Mouse (Mus musculus) midbrain, embryonic 10.5 days (tissue): ENCODE measurements around the gene Gtf3c3. TPM values are rescaled to one million over a fixed set of nuclear protein-coding genes. Genes with fewer than 3 reads are reported as not detected.

Experiments
- DNase-seq: peaks from one replicate; pipeline ENCODE4 v3.0.0-alpha.2; 2017; ENCODE audit warnings: low spot score
- H3K27ac ChIP-seq: fragments of 300-500 bp; sonication (generic); replicated peaks from 2 replicates; pipeline ENCODE4 v1.5.1; 2016; ENCODE audit warnings: mild to moderate bottlenecking
- H3K27me3 ChIP-seq: fragments of 300-500 bp; sonication (generic); 2 replicates; pipeline ENCODE4 v1.6.1; 2016; ENCODE audit warnings: low read depth, mild to moderate bottlenecking; ENCODE audit not compliant: poor library complexity, severe bottlenecking
- H3K36me3 ChIP-seq: fragments of 300-500 bp; sonication (generic); 2 replicates; pipeline ENCODE4 v1.6.1; 2016; ENCODE audit warnings: mild to moderate bottlenecking, moderate library complexity
- H3K4me1 ChIP-seq: fragments of 300-500 bp; sonication (generic); 2 replicates; pipeline ENCODE4 v1.6.1; 2016
- H3K4me3 ChIP-seq: fragments of 300-500 bp; sonication (generic); 2 replicates; pipeline ENCODE4 v1.5.1; 2016; ENCODE audit warnings: mild to moderate bottlenecking, moderate library complexity
- H3K9me3 ChIP-seq: fragments of 300-500 bp; sonication (generic); replicated peaks from 2 replicates; pipeline ENCODE4 v1.6.1; 2016; ENCODE audit warnings: mild to moderate bottlenecking
- WGBS: fragments of 180-500 bp; shearing (Covaris S2); methylation state at CpG from one replicate; pipeline ENCODE4 v1.1.7; 2016; 5-methylcytosine and 5-hydroxymethylcytosine counted together
- polyA plus RNA-seq: library from polyadenylated mRNA; unstranded; fragments of >200 nt; fragmentation: Nextera tagmentation; extraction: Ambion mirVana; gene quantifications from 2 replicates; pipeline ENCODE4 v1.2.1, GENCODE M21; 2016

Gtf3c3 gene
- 27.5 and 33.4 TPM in 2 replicates for polyA plus RNA-seq

- H3K9me3 ChIP-seq: no peaks in the 10 kb centered on the region
- peak within 1 kb of the TSS; percentile 90 for H3K27ac ChIP-seq
- DNase-seq: peak; percentile 78
- H3K27me3 ChIP-seq: no peaks in the 10 kb centered on the region
- 3% methylated on average over 39 of the region's 39 CpGs for WGBS
- peaks cover 10% of the 10 kb centered on the region for H3K4me1 ChIP-seq
- H3K36me3 ChIP-seq: peaks cover 22% of the 10 kb centered on the region
- peak within 1 kb of the TSS; percentile 81 for H3K4me3 ChIP-seq
These were observed at the start of gene Gtf3c3 for GRCm38 (mm10) chr1:54438340-54439079. TSS of gene Gtf3c3 (minus strand) at chr1:54438971.

- 66% methylated on average over 3 of the region's 3 CpGs for WGBS
- Histone ChIP-seq H3K27ac (peak overlapping the region; percentile 63), H3K36me3 (peaks cover 39% of the 10 kb centered on the region), H3K9me3 (no peaks in the 10 kb centered on the region), H3K27me3 (no peaks in the 10 kb centered on the region), H3K4me1 (no peaks in the 10 kb centered on the region; the same call in 1 of the 2 replicates), H3K4me3 (no peak overlapping the region)
- DNase-seq: peak; percentile 21
These were observed 46.1 kb upstream of the Gtf3c3 start for GRCm38 (mm10) chr1:54484744-54485420.

- no peak for DNase-seq
- H3K27me3 ChIP-seq: no peaks in the 10 kb centered on the region
These were observed 41.7 kb upstream of the Gtf3c3 start for GRCm38 (mm10) chr1:54480491-54480890.

GRCm38 (mm10) chr1:54468662-54469061, 29.9 kb upstream of the Gtf3c3 start:
- DNase-seq: no peak
- Histone ChIP-seq H3K4me1 (no peaks in the 10 kb centered on the region), H3K36me3 (no peaks in the 10 kb centered on the region), H3K4me3 (no peak overlapping the region), H3K9me3 (no peaks in the 10 kb centered on the region), H3K27me3 (no peaks in the 10 kb centered on the region), H3K27ac (no peak overlapping the region)

More at GRCm38 (mm10) chr1:54480491-54480890, 41.7 kb upstream of the Gtf3c3 start:
- Histone ChIP-seq H3K4me3 (no peak overlapping the region), H3K36me3 (peaks cover 27% of the 10 kb centered on the region), H3K9me3 (no peaks in the 10 kb centered on the region), H3K4me1 (no peaks in the 10 kb centered on the region; the same call in 1 of the 2 replicates), H3K27ac (no peak overlapping the region)
- whole genome bisulfite sequencing: 95% methylated on average over 12 of the region's 12 CpGs

- no peak overlapping the region for H3K4me3 ChIP-seq
- WGBS: 94% methylated on average over 1 of the region's 1 CpGs
- no peaks in the 10 kb centered on the region for H3K36me3 ChIP-seq
- H3K9me3 ChIP-seq: no peaks in the 10 kb centered on the region
- DNase-seq: no peak
- no peaks in the 10 kb centered on the region for H3K4me1 ChIP-seq
- no peak overlapping the region for H3K27ac ChIP-seq
- no peaks in the 10 kb centered on the region for H3K27me3 ChIP-seq
These were observed 28.6 kb upstream of the Gtf3c3 start for GRCm38 (mm10) chr1:54467366-54467765.

- Histone ChIP-seq H3K9me3 (no peaks in the 10 kb centered on the region), H3K4me3 (no peak overlapping the region), H3K36me3 (no peaks in the 10 kb centered on the region), H3K27me3 (no peaks in the 10 kb centered on the region), H3K4me1 (peaks cover 6% of the 10 kb centered on the region; the same call in 1 of the 2 replicates), H3K27ac (no peak overlapping the region)
- no peak for DNase-seq
- WGBS: 78% methylated on average over 2 of the region's 2 CpGs
These were observed 13.3 kb upstream of the Gtf3c3 start for GRCm38 (mm10) chr1:54452116-54452515.

- Histone ChIP-seq H3K27me3 (peaks cover 5% of the 10 kb centered on the region), H3K27ac (no peak overlapping the region), H3K4me1 (peaks cover 6% of the 10 kb centered on the region; the same call in 1 of the 2 replicates), H3K9me3 (no peaks in the 10 kb centered on the region), H3K36me3 (no peaks in the 10 kb centered on the region), H3K4me3 (no peak overlapping the region)
- DNase-seq: no peak
- 83% methylated on average over 4 of the region's 4 CpGs for WGBS
These were observed 10.1 kb upstream of the Gtf3c3 start for GRCm38 (mm10) chr1:54448833-54449232.

- Histone ChIP-seq H3K9me3 (no peaks in the 10 kb centered on the region), H3K27me3 (peaks cover 5% of the 10 kb centered on the region), H3K4me1 (peaks cover 6% of the 10 kb centered on the region; the same call in 1 of the 2 replicates), H3K36me3 (no peaks in the 10 kb centered on the region), H3K27ac (no peak overlapping the region), H3K4me3 (no peak overlapping the region)
- no peak for DNase-seq
- 60% methylated on average over 7 of the region's 7 CpGs for WGBS
These were observed 4.9 kb upstream of the Gtf3c3 start for GRCm38 (mm10) chr1:54443641-54444040.

GRCm38 (mm10) chr1:54439080-54439476, 307 bp upstream of the Gtf3c3 start:
- H3K9me3 ChIP-seq: no peaks in the 10 kb centered on the region
- peaks cover 16% of the 10 kb centered on the region for H3K36me3 ChIP-seq
- H3K27ac ChIP-seq: peak overlapping the region; percentile 90
- H3K4me3 ChIP-seq: peak overlapping the region; percentile 81
- H3K27me3 ChIP-seq: no peaks in the 10 kb centered on the region
- no peak for DNase-seq
- 58% methylated on average over 3 of the region's 3 CpGs for WGBS
- H3K4me1 ChIP-seq: peaks cover 10% of the 10 kb centered on the region

- Histone ChIP-seq H3K27me3 (no peaks in the 10 kb centered on the region), H3K9me3 (no peaks in the 10 kb centered on the region), H3K36me3 (peaks cover 93% of the 10 kb centered on the region), H3K4me1 (no peaks in the 10 kb centered on the region), H3K27ac (no peak overlapping the region), H3K4me3 (no peak overlapping the region)
- no peak for DNase-seq
- 91% methylated on average over 4 of the region's 4 CpGs for WGBS
These were observed 16.5 kb downstream of the Gtf3c3 start for GRCm38 (mm10) chr1:54422195-54422750.

GRCm38 (mm10) chr1:54421670-54422069, 17.1 kb downstream of the Gtf3c3 start:
- no peak overlapping the region for H3K27ac ChIP-seq
- WGBS: 92% methylated on average over 3 of the region's 3 CpGs

GRCm38 (mm10) chr1:54402736-54403135, 36.0 kb downstream of the Gtf3c3 start:
- DNase-seq: no peak
- Histone ChIP-seq H3K27me3 (no peaks in the 10 kb centered on the region), H3K9me3 (no peaks in the 10 kb centered on the region), H3K36me3 (peaks cover 81% of the 10 kb centered on the region), H3K27ac (no peak overlapping the region), H3K4me3 (no peak overlapping the region), H3K4me1 (no peaks in the 10 kb centered on the region)

More at GRCm38 (mm10) chr1:54421670-54422069, 17.1 kb downstream of the Gtf3c3 start:
- H3K9me3 ChIP-seq: no peaks in the 10 kb centered on the region
- no peak for DNase-seq
- no peak overlapping the region for H3K4me3 ChIP-seq
- no peaks in the 10 kb centered on the region for H3K4me1 ChIP-seq
- H3K36me3 ChIP-seq: peaks cover 91% of the 10 kb centered on the region
- no peaks in the 10 kb centered on the region for H3K27me3 ChIP-seq

- Histone ChIP-seq H3K9me3 (0 out of 2 replicates have a peak, but pooled peaks cover 4% of the 10 kb centered on the region), H3K4me1 (no peaks in the 10 kb centered on the region), H3K36me3 (peaks cover 17% of the 10 kb centered on the region; the same call in 1 of the 2 replicates), H3K4me3 (no peak overlapping the region), H3K27ac (no peak overlapping the region), H3K27me3 (no peaks in the 10 kb centered on the region)
- 18% methylated on average over 1 of the region's 1 CpGs for WGBS
- no peak for DNase-seq
These were observed 54.5 kb downstream of the Gtf3c3 start for GRCm38 (mm10) chr1:54384221-54384620.
